Mouse (Mus musculus) CD4-positive, CD25-positive, alpha-beta regulatory T cell, adult 2 months (primary cell): Measurements from ENCODE around the gene Ptk6.
"Not testable (repeated sequence)": the region's sequence is repeated elsewhere in the genome, so short reads cannot be mapped to it uniquely, and the experiment has no call there.

Experiments
- DNase-seq: peaks from one replicate; pipeline ENCODE4 v3.0.0-alpha.2; 2012; ENCODE audit warnings: low read depth, low spot score

The Ptk6 gene

DNA sequence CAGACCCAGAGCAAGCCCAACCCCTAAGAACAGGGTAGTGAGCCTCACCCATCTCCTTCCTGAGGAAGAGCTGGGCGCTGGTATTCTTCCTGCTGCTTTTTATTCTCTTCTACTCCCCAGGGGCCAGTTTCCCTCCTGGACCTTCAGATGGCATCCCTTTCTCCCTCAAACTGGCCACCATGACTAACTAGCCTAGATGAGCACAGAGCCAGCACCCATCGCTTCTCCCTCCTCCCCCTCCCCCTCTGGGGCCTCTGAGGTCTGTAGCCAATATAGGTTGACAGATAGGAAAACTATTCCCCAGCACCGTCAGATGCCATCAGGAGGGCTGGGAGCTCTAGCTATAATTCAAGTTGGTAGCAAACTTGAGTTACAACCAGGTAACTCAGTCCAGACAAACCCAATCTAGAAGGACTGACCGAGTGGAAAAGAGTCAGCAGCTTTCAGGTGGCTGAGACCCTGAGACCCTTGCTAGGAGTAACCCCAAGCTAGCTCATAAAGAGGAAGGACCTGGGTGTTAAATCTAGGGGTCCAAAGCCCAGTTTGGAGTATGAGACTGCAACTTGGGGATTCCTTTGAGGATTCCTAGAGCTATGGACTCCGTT is 16.4 kb upstream of the Ptk6 start:
- no peak for DNase-seq

DNA sequence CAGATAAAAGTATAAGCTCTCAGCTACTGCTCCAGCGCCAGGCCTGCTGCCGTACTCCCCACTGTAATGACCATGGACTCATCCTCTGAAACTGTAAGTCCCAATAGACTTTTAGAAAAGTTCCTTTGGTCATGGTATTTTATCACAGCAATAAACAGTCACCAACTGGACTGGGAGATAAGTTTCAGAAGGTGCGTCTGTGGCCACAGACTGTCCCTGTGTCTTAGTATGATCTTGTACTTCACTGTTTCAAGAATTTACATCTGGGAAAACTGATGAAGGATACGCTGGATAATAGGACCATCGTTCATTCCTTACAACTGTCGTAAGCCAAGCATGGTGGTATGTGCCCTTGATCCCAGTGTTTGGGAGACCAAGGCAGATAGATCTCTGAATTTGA is 13.4 kb upstream of the Ptk6 start:
- DNase-seq = no peak

DNA sequence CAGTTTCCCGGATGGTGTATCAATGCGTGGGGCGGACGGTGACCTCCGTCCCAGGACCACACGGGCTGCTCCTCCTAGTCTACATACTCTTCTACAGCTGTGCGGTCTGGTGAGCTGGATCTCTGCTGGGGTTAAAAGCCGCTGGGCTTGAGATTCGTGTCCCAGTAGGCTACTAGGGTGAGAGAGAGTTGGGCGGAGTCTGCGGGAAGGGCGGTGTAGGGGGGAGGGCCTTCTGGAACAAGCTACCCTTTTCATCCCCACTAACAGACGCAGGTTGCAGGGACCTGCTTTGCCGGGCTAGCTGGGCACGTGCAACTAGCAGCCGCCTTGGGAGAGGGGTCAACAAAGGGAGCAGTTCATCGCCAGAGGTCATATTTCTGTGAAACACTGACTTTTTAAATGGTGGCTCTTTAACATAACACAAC is 10.4 kb upstream of the Ptk6 start, which contains the start of gene Srms:
Gene Srms, minus strand, starts transcription at position 165 of the 425 bp plus-strand sequence.
- peak; percentile 66 for DNase-seq

DNA sequence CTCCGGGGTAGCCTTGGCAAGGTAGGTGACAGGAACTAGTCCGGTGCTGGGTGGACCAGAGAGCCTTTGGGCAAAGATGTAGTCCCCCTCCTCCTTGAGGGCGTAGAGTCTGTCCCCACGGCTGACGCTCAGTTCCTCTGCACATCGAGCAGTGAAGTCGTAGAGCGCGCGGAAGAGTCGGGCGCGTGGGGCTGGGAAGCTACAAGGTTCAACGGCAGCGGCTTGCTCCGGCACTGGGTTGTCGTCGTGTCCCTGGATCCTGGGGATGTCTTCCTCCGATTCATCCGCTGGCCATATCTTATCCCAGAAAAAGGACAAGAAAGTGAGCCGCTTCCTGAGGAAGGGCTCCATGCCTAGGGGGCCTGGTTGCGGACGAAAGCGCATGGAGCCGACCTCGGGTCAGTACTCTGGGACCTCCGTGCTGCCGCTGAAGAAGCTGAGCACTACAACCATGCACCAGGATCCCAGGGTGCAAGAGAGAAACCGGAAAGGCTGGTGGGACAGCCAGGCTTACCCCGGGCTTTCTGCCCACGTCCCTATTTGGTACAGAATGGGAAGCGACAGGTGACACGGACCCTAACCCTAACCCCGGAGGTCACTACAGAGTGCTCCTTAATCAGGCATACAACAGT is 9.9 kb upstream of the Ptk6 start:
- peak; percentile 49 for DNase-seq

DNA sequence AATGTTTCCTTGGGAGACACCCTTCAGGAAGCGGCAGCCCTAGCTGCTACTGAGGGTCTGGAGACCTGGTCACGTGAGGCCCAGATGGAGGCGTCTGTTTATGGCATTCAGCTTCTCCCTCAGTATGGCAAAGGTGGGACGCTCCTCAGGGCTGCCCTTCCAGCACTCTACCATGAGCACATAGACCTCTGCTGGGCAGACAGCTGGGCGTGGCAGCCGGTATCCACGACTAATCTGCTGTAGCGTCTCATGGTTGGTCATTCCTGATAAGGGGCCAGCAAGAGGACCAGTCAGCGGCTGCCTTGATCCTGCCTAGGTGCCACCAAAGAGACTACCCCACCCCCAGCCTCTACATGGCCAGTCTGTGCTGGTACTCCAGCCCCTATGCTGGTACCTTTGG is 3.5 kb upstream of the Ptk6 start:
- no peak for DNase-seq

DNA sequence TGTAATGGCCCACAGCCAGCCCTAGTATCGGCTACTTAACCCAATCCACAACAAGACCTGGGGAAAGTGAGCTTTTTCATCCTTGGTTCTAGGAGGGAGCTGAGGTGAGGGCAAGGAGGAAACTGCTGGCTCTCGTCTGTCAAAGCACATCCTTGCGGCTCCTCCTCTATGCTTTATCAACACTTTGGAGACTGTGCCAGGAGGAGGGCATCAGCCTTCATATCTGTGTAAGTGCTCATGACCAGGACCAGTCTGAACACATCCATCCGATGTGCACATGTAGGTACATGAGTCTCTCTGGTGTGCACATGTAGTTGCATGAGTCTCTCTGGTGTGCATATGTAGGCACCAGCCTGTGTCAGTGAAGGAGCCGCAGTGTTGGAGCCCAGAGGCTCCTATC is 3.1 kb upstream of the Ptk6 start:
- no peak for DNase-seq

DNA sequence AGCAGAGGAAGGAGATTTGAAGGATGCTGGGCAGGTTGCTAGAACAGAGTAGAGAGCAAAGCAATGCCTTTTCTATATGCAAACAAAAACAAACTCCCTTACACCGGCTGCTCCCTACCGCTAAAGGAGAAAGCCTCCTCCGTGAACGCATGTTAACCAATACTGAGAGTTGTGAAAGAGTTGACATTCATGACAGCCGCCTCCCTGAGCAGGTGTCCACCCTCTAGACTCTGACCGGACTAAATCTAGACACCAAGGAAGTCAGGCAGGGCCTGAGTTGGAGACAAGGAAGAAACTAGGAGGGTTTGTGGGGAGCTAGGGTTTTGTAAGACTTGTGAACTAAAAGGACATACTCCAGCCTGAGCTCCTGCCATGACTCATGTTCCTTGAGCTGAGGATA is 297 bp upstream of the Ptk6 start:
- no peak for DNase-seq

DNA sequence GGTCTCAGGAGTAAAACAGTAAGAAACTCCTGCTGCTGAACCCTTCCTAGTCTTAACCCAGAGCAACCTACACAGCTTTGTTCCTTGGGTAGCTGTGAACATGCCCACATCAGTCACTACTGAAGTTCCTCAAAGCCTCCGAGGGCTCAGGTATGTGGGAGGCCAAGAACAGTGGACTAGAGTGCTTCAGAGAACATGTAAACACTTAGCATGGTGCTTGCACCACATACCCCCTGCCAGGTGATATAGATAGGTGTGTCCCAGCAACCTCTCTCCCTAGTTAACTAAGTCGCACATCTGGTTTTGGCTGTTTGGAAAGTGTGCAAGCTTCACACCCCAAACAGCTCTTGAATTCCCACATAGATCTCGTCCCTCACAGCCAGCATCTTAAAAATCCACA is 983 bp downstream of the Ptk6 start:
- DNase-seq = no peak

DNA sequence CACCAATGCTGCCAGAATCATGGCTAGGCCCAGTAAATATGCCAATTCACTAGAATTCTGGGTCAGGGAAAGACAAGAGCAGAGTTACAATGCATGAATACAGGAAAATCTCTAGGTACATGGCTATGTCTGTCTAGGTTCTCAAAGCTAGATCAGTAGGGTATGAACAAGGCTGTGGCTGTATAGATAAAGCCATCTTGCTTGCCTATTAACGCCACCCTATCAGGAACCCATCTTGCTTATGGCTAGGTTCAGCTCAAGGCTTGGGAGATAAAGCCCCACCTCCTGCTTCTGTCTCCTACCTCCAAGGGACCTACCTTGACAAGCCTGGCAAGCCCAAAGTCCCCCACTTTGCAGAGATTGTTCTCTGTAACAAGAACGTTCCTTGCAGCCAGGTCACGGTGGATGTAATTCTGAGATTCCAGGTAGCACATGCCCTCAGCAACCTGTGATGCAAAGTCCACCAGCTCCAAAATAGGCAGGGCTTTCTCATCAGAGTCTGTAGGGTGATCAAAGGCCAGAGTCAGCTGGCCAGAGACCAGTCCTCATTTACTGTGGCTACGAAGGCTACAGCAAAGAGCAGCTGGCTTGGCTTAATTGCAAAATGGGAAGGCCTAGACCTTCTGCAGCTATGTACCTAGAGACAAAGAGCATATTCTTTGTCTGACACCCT is 5.8 kb downstream of the Ptk6 start:
- no peak for DNase-seq

DNA sequence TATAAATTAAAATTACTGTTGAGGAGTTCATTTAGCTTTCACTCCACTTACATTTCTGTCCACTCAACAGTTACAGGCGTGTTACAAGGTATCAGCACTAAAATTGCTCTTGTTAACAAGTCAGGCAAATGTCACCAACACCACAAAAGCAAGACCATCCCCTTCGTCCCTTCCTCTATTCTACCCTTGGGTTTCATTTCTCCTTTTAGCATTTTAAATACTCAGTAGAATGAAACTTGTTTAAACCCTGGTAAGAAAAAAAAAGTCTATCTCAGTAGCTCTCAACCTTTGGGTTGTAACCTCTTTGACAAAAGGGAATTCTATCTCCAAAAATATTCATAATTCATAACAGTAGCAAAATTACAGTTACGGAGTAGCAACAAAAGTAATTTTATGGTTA is 9.5 kb downstream of the Ptk6 start:
- no peak for DNase-seq

DNA sequence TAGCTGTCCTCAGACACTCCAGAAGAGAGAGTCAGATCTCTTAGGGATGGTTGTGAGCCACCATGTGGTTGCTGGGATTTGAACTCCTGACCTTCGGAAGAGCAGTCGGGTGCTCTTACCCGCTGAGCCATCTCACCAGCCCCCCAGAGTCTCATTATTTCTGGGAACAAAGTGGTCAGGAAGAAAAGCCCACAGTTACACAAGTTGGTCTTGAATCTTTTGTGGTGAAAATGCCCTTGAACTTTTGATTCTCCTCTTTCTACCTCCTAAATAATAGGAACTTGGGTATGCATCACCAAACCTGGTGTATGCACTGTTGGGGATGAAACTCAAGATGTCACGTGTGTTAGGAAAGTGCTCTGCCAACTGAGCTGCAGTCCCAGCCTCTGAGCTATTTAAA is 10.7 kb downstream of the Ptk6 start:
- DNase-seq = no peak

DNA sequence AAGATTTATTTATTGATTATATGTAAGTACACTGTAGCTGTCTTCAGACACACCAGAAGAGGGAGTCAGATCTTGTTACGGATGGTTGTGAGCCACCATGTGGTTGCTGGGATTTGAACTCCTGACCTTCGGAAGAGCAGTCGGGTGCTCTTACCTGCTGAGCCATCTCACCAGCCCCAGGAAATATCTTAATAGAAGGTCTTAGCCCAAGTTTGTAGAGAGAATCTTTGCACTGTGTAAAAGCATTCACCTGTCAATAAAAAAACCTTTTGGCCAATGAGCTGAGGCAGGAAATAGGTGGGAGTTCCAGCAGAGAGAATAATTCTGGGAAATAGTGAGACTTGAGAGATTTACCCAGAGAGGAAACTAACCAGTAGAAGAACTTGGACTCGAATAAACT is 11.2 kb downstream of the Ptk6 start:
- DNase-seq = not testable (repeated sequence)

DNA sequence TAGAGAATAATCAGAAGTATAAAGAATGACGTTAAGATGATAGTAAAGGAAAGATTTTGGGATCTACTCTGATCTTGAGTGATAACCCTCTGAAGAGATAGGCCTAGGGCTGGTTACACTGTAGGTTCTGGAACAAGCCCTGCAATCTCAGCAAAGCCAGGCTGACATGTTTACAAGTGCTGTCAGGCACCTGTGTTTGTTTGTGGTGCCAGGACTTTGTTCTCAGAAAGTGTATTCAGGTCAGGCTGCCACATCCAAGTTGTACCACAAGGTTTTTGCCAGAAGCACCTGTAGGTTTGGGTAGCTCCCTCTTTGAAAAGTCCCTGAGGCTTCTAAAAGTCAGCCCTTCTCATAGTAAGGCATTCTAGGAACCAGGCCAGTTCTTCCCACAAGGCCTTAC is 13.3 kb downstream of the Ptk6 start:
- no peak for DNase-seq

DNA sequence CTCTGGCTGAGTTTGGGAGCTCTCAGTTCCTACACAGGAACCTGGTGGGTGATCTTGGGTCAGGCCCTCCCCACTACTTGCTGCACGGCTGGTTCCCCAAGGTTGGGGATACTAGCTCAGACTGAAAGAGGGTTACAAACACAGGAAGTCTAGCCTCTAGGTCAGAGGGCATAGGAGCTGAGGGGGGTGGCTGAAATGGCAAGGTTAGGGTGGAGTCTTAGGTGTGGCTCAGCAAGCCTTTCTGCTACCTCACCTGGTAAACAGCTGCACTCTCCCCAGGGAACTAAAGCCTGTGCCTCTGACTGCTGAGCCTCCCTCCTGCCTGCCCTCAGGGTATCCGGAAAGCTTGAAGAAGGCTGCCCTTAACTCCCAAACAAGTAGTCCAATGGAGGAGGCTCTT is 13.9 kb downstream of the Ptk6 start:
- peak; percentile 47 for DNase-seq

DNA sequence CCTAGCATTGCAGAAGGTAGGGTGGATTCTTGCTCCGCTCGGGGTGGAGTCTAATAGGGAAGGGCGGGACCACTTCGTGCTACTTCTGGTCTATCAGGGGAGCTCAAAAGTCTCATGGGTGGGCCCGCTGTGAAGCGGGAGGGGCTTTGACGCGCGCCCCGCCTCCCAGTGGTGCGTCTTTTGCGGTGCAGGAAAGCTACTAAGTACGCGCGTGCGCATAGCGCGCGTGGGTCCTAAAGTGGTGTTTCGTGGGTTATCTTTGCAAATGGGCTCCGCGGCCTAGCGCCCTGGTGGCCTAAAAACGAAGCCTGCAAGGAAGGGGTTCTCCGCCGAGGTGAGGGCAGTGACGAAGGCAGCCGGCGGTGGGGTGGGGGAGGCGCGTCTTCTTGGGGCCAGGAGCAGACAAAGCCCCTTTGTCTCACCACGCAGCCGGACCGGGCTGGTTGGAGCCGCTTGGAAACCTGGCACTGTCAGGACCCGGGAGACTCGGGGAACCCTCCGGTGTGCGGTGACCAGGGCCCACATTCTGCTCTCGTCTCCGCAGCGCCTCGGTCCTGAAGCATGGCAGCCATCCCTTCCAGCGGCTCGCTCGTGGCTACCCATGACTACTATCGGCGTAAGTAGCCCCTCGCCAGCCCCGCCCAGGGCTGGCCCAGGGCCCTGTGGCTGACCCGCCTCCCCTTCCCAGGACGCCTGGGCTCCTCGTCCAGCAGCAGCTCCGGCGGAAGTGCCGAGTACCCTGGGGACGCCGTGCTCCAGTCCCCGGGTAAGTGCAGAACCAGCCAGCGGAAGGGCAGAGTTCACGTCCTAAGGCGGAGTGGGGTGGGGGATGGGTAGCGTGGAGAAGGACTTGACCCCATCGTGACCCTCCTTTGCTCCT is 15.2 kb downstream of the Ptk6 start, which contains the start of gene Ppdpf:
Gene Ppdpf, plus strand, starts transcription at position 127 of the 880 bp plus-strand sequence.
- peak; percentile 98 for DNase-seq

DNA sequence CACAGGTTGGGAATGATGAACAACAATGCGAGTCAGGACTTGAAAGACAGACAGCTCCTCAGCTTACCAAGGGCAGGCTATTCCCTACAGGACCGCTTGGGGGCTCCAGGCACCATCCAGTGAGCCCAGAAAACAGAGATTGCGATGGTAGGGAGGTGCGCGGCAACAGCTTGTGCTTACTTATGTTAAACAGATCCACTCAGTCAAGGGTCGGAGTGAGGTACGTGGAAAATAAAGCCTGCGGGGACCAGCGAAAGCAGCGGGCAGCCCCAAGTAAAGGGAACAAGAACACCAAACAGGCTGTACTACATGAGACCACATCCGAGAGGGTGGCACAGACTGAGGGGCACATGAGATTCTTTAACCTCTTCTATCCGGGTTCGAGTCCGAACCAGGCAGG is 16.0 kb downstream of the Ptk6 start:
- DNase-seq = peak; percentile 93

DNA sequence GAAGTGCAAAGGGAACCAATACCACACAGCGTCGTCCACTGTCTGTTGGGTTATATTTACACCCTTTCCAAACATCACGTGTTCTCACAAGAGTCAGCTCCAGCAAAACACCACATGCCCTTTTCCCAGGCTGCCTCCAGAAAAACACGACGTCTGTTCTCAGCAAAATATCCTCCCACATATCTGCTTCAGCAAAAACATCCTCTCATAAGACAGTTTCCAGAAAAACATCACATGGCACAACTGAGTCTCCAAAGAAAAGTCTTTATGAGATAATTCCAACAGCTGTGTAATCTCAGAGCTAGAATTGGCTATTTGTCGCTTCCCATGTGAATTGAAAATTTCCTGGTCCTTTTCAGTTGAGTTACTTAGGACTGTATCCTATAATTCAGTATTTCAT is 21.7 kb downstream of the Ptk6 start:
- no peak for DNase-seq

DNA sequence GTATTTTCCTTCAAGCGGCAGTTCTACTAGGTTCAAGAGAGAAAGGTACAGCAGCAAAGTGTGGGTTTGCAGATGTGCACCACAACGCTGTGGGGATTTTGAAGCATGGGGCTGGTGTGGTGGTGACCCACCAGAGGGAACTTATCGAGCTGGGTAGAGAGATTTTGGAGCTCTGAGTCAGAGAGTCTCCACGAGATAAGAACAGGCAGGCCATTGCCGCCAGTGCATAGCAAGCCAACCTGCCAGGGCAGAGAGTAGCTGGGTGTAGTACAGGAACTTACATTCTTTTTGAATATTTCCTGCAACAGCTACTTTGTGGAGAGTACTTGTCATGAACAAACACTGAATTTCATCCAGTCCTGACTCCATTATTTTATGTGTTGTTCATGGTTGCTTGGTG is 24.1 kb downstream of the Ptk6 start:
- no peak for DNase-seq

DNA sequence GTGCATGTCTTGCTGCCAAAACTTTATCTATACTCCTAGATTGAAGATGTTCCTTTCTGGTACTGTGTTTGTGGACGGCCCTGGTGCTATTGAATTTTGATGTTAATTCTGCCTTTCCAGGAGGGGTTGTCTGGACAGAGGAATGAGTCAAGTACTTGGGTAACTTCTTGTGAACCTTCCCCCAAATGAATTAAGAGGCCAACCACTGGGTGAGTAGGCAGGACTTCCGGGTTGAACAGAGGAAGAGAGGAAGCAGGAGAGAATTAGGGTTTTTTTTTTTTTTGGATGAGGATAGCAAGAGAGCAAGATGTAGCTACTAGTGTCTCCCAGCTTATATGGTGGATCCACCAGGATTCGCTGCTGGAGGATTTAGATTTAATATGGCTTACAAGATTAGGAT is 24.6 kb downstream of the Ptk6 start:
- no peak for DNase-seq

DNA sequence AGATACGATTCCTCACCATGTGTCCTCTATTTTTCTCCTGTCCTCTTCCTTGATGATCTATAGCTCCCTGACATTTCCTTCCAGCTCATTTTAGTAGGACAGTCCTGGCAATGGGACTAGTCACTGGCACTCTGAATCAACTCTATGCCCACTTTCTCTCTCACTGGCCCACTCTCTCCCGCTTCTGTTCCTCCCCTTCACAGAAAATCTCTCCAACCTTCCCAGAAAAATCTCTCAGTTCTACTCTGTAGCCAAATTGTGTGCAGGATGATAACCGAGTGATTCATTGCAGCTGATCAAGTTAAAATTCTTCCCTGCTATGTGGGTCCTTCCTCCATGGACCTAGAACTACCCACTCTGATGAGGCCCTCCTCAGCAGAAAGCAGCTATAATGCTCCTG is 27.9 kb downstream of the Ptk6 start:
- no peak for DNase-seq

DNA sequence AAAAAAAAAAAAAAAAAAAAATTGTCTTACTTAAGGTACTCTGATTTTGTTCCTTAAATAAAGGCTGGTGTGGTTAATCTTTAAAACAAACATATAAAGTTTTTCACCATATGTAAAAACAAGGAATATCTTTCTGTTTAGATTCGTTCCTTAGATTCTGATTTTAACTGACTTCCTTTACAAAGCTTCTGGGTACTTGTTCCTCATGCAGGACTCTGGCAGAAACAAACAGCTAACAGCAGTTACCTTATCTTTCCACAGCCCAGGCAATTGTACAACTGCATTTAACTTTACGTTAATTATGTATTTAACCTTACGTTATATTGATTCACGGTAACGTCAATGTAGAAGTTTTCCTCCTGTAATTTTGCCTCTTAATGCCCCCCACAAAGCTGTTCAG is 36.1 kb downstream of the Ptk6 start:
- no peak for DNase-seq

DNA sequence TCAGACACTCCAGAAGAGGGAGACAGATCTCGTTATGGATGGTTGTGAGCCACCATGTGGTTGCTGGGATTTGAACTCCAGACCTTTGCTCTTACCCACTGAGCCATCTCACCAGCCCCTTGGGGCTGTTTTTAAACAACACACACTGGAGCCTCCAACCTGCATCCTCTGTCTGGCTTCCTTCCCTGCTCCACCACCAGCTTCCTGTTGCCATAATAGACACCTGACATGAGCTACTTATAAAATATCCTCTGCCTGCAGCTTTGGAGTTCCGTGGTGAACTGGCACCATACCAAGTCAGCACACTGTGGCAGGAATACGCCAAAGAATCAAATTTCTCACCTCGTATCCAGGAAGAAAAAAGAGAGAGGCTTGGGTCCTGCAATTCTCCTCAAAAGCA is 41.8 kb downstream of the Ptk6 start:
- DNase-seq = no peak
